ENCODE assay signal across 8 mouse cellular contexts in genomic region chr2:72475797-72476485, GRCm38 (mm10). TPM values are rescaled to one million over a fixed set of nuclear protein-coding genes. Genes with fewer than 3 reads are reported as not detected.
A peak's percentile ranks its signal among the peaks of the same experiment; 100 is the strongest.
DNase-seq lines count a peak whose midpoint lies in the region; ATAC-seq lines count a peak whose summit lies in the region.

Gene Cdca7 (plus strand): TSS chr2:72476159.

- no peaks in the 10 kb centered on the region for H3K9me3 ChIP-seq in intestine, embryonic 14.5 days (ENCODE audit: control insufficient read depth, low read length)

- peak; percentile 86 for ATAC-seq in intestine, embryonic 14.5 days (replicated peaks; ENCODE audit: low FRiP score, low TSS enrichment, low read depth)
- ATAC-seq in megakaryocyte-erythroid progenitor cell, adult 5-6 weeks (replicated peaks; ENCODE audit: low FRiP score, low TSS enrichment, poor library complexity, severe bottlenecking), result peak; percentile 75

- no peaks in the 10 kb centered on the region for H3K27me3 ChIP-seq in intestine, embryonic 14.5 days (replicated peaks; ENCODE audit: control insufficient read depth, insufficient read depth, low read length)

- H3K4me2 ChIP-seq in intestine, embryonic 14.5 days (ENCODE audit: low read length), result peak within 1 kb of the TSS; percentile 72

- intact Hi-C loops in left cerebral cortex, postnatal 14 days (cut with DNase I), result loop anchor here (5.0 kb wide), 1 partner anchor 801 kb away; no protein-coding TSS in a partner anchor

- peak within 1 kb of the TSS; percentile 99 for H3K27ac ChIP-seq in intestine, embryonic 14.5 days (ENCODE audit: low read depth)

- WGBS in intestine, embryonic 14.5 days, result under 1% methylated on average over 58 of the region's 58 CpGs

- DNase-seq in adrenal gland, adult (ENCODE audit: inconsistent age in 2 of 2, low spot score in 1 of 2), result peak; percentile 77 to 94
- DNase-seq in embryo, embryonic 10.5 days (ENCODE audit: low spot score), result peak; percentile 92
- DNase-seq in gastrocnemius, postnatal 25 days, result peak; percentile 65
- peak; percentile 98 for DNase-seq in intestine, embryonic 14.5 days (ENCODE audit: low spot score)
- peak; percentile 21 to 52 for DNase-seq in left cerebral cortex, postnatal 14 days (ENCODE audit: low spot score in 2 of 2)
- peak; percentile 31 for DNase-seq in right cerebral cortex, postnatal 14 days
- peak; percentile 71 to 80 for DNase-seq in urinary bladder, postnatal 36 days (ENCODE audit: low spot score in 2 of 2)

- H3K36me3 ChIP-seq in intestine, embryonic 14.5 days (ENCODE audit: control insufficient read depth, insufficient read depth, low read length), result peaks cover 23% of the 10 kb centered on the region

- H3K4me3 ChIP-seq in intestine, embryonic 14.5 days (ENCODE audit: low read depth, low read length), result peak within 1 kb of the TSS; percentile 79

- H3K4me1 ChIP-seq in intestine, embryonic 14.5 days (replicated peaks; ENCODE audit: control insufficient read depth, insufficient read depth, low read length), result peaks cover 30% of the 10 kb centered on the region

- H3K9ac ChIP-seq in intestine, embryonic 14.5 days (ENCODE audit: low read length), result peak within 1 kb of the TSS; percentile 94

RNA-seq across cellular contexts. Expression of gene Cdca7, which starts in this region (rescaled TPM):
- under 1 TPM; 0.56 to 0.78 TPM for total RNA-seq in gastrocnemius, postnatal 25 days (2021)
- polyA plus RNA-seq in intestine, embryonic 14.5 days (2014; fragmentation: Nextera tagmentation; extraction: Ambion mirVana), result 162 and 181 TPM in 2 replicates
- total RNA-seq in left cerebral cortex, postnatal 14 days (2021), result 1 to 10 TPM; 5.4 to 6.1 TPM
- total RNA-seq in megakaryocyte-erythroid progenitor cell, adult 5-6 weeks (2014; fragmentation: Nextera tagmentation), result 144 and 159 TPM in 2 replicates
- total RNA-seq in megakaryocyte-erythroid progenitor cell, adult 5-6 weeks (2017), result 179 and 188 TPM in 2 replicates

Comparison
In these comparisons a context has a peak if more than half of its experiments do, and no peak if none do; other contexts are left out.
1. Peak in every context shown above with its lines: DNase-seq, ATAC-seq, H3K4me3 ChIP-seq and H3K27ac ChIP-seq.
2. RNA of gene Cdca7 (total RNA-seq): 144 to 188 TPM in megakaryocyte-erythroid progenitor cell, adult 5-6 weeks; 5.4 to 6.1 TPM in left cerebral cortex, postnatal 14 days and 0.56 to 0.78 TPM in gastrocnemius, postnatal 25 days; every median in the first group is over 10 times any median in the second.
3. Peak in DNase-seq in gastrocnemius, postnatal 25 days; RNA of the gene not detected or under 1 TPM.
4. DNase-seq: peak in every context shown above with its lines; median percentile 98 in intestine, embryonic 14.5 days; 92 in embryo, embryonic 10.5 days; 86 in adrenal gland, adult; 76 in urinary bladder, postnatal 36 days; 65 in gastrocnemius, postnatal 25 days; 36 in left cerebral cortex, postnatal 14 days; 31 in right cerebral cortex, postnatal 14 days.